Mouse (Mus musculus) megakaryocyte, embryonic 14.5 days (primary cell): ENCODE measurements around the gene Spry2.

Experiments
- FLI1 ChIP-seq: IDR thresholded peaks from 2 replicates; pipeline ENCODE4 v1.6.1; 2012; ENCODE audit warnings: low read length, inconsistent platforms, mixed read lengths
- GATA1 ChIP-seq: IDR thresholded peaks from 3 replicates; pipeline ENCODE4 v1.6.1; 2012; ENCODE audit warnings: mixed read lengths, low read length, inconsistent platforms, borderline replicate concordance

DNA sequence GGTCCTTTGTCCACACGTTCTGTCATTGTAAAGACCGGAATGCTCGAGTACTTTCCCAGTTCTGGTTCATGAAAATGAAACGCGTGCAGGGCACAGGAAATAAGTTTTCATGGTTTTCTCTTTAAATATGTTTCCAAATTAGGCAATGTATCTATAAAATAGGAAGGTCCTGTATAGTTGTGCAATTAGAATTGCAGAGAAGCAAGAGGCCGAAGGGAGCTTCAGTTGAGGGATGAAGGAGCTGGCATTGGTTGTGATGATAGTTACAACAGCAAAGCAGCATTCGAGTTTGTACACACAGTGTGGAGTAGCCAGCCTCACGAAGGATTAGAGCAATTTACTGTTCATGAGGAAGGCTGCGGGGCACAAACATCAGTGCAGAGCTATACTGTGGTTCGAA, 18.3 kb downstream of the Spry2 start:
- no peak for TF ChIP-seq GATA1
- no peak for TF ChIP-seq FLI1
